Mouse (Mus musculus) ES-E14 (cell line): ENCODE measurements around the gene 1110008L16Rik.

Experiments used
- CHD2 ChIP-seq: IDR thresholded peaks from 2 replicates; pipeline ENCODE4 v1.6.1; 2014; ENCODE audit warnings: mild to moderate bottlenecking, low read depth, low read length, inconsistent platforms
- HCFC1 ChIP-seq: IDR thresholded peaks from 2 replicates; pipeline ENCODE4 v1.6.1; 2012; ENCODE audit warnings: low read length, inconsistent platforms, borderline replicate concordance; ENCODE audit not compliant: insufficient read depth
- MAFK ChIP-seq: IDR thresholded peaks from 2 replicates; pipeline ENCODE4 v1.6.1; 2014; ENCODE audit warnings: mild to moderate bottlenecking, low read depth, low read length, inconsistent platforms; ENCODE audit not compliant: insufficient read depth
- ZC3H11A ChIP-seq: IDR thresholded peaks from 2 replicates; pipeline ENCODE4 v1.6.1; 2012; ENCODE audit warnings: low read depth, mild to moderate bottlenecking, inconsistent platforms, low read length, borderline replicate concordance
- ZNF384 ChIP-seq: IDR thresholded peaks from 2 replicates; pipeline ENCODE4 v1.6.1; 2012; ENCODE audit warnings: low read depth, low read length, inconsistent platforms

DNA sequence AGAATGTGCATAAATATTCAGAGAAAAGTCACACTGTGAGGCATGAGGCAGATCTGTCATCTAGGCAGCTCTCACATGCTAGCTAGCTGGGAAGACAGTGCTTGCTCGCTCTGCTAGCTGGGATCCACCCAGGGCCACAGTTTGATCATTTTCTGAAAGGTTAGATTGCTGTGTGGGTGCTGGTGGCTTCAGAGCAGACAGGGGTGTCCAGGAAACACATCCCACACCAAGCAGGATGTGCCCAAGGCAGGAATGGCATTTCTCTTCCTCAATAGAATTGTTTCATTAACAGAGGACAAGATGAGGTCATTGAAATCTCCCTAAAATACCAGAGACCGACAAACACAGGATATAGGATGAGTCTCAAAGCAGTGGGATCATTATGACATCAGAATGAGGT is 65.7 kb downstream of the 1110008L16Rik start:
- TF ChIP-seq MAFK = no peak
- TF ChIP-seq HCFC1 = no peak
- no peak for TF ChIP-seq ZNF384
- no peak for TF ChIP-seq ZC3H11A
- no peak for TF ChIP-seq CHD2
